Mouse (Mus musculus) 3134 (cell line): Measurements from ENCODE around the gene Pde6g.

Experiments
- DNase-seq: peaks from one replicate; pipeline ENCODE4 v3.0.0-alpha.2; 2011; ENCODE audit warnings: low spot score; ENCODE audit not compliant: insufficient read length; ENCODE audit errors: extremely low read depth

The Pde6g gene

DNA sequence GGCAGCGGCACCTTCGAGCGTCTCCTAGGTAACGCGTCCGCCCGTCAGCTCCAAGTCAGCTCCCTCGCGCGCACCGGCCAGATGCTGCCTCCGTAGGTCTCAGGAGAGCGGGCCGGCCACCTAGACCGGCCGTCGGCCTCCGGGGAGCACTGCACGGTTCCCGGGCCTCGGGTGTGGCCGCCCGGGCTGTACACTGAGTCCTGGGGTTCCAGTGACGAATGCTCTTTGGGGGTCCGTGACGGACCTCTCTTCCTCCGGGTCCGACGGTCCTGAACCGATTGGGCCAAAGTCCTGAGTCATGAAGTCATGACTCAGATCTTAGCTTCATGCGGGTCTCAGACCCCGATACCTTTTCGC is 14.4 kb upstream of the Pde6g start:
- DNase-seq = no peak

DNA sequence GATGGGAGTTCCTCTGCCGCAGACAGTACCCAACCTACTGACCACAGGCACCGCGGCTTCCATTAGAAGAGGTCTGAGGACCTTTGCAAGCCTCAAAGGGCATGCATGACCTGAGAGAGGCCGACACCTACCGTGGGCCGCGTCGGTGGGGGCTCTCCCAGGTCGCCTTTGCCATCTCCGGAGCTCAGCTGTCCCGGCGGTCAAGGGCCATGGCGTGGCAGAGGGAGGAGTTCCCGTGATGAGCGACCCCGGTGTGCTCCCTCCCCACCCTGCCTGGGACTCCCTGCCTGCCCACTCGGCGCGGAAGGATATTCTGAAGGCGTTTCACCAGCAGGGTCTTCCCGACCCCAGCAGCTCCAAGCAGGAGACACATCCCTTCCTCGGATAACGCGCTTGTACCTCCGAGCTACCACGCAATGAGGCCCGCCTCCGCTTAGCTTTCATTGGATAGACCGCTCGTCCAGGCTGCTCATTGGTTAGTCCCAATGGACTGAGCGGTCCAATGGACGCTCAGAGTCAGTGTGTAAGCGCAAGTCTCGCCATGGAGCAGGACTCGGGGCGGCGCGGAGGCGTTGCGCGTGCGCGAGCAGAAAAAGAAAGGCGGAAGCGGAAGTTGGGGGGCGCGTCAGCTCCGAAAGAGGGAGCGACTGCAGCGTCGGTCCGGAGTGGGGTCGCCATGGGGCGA is 13.9 kb upstream of the Pde6g start, which contains the start of gene Arl16:
Gene Arl16 (minus strand): TSS at position 557 of the 685 bp plus-strand sequence.
- DNase-seq = peak; percentile 98

DNA sequence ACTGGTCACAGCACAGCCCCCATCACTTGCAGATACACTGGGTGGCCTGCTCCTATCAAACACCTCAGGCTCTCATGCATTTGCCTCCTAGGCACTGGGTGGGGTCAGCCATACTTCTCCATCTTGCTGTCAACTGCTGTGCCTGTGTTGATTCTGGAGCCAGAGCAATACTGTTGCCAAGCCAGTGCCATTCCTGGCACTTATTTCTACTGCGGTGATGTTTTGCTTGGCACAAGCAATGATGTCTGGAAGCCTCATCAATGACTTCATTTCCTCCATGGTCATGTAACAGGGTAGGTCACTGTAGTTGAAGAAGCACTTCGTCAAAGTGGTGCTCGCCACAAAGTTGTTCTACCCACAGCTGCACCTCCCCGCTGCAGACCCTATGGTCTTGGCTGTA is 12.2 kb upstream of the Pde6g start:
- DNase-seq = peak; percentile 72

DNA sequence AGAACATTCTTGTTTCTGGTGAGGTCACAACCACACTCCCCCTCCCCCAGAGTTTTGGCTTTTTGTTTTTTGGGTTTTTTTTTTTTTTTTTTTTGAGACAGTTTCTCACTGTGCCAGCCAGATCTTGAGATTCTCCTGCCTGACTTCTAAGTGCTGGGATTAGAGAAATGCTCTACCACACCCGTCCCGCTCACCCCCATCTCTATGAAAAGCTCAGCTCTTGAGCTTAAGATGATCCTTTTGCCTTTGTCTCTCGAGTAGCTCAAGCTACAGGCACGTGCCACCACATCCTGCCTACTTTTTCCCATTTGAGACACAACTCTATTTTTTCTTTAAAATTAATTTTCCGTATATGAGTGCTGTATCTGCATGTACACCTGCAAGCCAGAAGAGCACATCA is 11.1 kb upstream of the Pde6g start:
- DNase-seq = no peak

DNA sequence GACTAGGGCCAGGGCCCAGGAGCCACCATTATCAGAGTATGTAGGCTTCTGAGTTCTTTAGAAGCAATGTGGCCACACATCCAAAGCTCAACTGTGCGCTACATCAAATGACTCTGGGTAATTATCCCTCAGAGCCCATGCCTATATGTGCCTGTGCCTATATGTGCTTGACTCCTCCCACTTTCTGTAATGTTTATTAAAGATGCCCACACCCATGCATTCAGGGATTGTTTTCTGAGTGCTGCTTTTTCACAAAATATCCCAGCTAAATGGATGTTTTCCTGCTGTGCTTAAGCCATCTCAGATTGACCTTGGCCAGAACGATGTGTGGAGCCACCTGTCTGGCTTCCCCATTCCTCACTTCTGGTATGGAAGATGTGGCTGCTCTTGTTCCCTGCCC is 10.2 kb upstream of the Pde6g start:
- no peak for DNase-seq

DNA sequence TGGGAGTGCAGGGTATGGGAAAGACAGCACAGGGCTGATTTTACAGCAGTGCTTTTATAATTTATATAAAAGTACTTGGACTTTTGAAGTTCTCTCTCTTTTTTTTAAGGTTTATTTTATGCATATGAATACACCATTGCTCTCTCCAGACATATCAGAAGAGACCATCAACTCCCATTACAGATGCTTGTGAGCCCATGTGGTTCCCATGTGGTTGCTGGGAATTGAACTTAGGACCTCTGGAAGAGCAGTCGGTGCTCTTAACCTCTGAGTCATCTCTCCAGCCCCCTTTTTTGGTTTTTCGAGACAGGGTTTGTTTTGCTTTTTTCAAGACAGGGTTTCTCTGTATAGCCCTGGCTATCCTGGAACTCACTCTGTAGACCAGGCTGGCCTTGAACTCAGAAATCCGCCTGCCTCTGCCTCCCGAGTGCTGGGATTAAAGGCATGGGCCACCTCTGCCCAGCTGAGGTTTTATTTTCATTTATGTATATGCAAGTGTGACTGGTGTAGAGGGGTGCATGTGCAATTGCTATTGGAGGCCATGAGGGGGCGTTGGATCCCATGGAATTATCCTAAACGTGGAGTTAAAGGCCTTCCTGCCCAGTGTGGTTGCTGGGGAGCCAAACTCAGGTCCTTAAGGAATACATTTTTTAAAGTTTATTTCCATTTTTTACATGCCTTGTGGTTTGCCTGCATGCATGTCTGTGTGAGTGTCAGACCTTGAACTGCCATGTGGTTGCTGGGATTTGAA is 5.7 kb upstream of the Pde6g start:
- DNase-seq = no peak

DNA sequence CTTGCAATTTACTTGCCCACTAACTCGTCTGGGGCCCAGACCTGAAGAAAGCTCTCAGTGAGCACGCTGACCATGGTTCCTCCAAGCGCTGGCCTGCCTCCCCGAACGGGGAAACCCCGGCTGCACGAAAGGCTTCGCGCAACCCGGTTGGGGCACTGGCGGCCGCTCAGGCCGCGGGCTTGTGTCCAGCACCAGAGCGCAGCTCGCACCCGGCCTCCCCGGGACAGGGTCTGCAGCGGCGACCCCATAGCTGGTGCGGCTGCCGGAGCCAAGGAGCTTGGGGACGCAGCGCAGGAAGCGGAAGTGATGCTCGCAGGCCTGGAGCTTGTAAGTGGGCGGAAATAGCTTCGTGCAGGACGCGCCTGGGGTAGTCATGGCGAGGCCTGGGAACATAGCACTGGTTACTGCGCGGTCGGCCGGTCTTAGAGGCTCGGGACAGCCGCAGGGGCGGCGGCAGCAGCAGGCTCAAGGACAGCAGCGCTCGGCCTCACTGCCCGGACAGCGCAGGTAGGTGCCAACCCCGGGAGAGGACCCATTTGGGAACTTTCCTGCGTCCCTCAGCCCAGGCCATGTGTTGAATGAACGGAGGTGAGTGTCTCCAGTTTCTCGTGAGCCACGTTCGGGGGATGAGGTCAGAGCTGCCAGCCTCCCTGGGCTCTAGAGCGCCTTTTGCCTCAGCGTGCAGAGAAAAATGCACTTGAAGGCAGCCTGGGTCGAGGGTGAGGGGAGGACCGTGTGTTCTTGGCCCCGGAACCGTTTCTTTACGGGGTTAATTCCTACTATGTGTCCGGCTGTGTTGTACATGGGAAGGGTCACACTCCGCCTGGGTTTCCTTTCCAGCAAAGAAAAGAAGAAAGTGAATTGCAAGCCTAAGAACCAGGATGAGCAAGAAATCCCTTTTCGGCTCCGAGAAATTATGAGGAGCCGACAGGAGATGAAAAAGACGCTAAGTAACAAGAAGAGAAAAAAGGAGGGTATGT is 4.8 kb upstream of the Pde6g start, which contains the start of the genes Oxld1 and Ccdc137:
Gene Oxld1 (minus strand): TSS at position 297 of the 980 bp plus-strand sequence.
Gene Ccdc137 (plus strand): TSS at position 344 of the 980 bp plus-strand sequence.
- DNase-seq = peak; percentile 91

DNA sequence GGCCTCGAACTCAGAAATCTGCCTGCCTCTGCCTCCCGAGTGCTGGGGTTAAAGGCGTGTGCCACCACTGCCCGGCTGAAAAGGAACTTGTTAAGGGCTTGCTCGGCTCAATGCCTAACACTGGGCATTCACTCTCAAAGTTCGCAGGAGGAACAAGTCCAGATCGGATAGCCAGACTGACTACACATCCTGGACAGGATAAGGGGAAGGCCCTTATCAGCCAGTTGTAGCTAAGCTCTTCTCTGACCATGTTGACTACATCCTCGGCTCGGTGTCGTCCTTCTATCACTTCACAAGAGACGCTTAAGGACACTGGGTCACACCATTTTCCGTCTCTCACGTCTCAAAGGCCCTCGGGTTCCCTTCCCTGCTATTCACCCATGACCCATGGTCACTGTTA is 4.1 kb upstream of the Pde6g start:
- DNase-seq = no peak

DNA sequence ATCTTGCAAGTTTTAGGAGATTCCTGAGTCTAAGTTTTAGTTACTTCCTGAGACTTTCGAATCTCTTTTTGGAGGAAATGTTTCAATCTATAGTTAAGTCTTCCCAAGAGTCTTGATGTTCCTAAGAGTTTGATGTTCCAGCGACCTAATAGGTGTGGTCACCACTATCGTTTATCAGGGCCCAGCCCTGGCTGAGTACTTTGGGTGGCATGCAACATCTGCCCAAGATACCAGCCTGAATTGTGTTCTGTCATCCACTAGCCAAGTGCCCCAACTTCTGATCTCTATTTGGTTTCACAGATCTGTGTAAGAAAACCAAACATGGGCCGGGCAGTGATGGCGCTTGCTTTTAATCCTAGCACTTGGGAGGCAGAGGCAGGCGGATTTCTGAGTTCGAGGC is 2.1 kb upstream of the Pde6g start:
- DNase-seq = no peak

DNA sequence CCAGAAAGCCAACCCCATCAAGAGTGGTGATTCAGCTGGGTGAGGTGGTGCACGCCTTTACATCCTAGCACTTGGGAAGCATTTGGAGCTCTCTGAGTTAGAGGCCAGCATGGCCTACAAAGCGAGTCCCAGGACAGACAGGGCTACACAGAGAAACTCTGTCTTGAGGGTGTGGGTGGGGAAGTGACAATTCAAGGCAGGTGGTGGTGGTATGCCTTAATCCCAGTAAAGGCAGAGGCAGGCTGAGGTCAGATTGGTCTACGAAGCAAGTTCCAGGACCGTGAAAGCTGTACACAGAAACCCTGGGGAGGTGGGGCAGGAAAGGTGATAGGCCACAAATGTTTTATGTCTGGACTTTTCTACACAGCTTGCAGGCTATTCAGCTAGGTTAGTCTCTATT is 1.7 kb upstream of the Pde6g start:
- no peak for DNase-seq

DNA sequence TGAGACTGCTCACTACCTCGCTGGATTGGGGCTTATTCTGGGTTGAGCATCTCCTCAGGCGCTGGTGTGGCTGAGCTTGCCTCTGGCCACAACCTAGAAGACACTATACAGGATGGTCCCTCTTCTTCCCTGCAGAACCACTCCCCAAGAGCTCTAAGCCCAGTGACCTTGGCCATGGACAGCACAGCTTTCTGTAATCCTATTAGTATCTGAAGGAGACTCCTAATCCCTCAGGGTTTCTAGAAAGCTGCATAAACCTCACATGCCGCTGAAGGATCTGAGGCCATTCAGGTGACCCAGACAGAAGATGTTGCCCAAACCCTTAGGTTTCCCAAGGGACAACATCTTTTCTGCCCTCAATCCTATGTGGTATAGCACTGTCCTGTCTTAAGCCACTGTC is 1.1 kb downstream of the Pde6g start:
- DNase-seq = no peak

DNA sequence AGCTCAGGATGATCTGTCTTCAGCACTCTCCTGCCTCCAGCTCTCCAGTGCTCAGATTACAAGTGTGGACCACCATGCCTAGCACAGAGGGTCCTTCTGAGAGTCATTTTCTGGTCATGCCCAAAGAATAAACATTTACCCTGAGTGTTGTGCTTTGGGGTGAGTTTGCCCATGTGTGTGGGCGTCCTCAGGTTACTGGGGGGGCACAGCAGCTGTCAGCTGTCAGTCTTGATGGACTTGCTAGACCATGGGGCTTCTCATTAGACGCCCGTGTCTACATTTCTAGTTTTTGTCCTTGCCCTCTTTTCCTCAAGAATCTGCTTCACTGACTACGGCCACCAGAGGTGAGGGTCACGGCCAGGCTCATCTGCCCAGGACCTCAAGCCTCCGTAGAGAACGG is 6.1 kb downstream of the Pde6g start:
- no peak for DNase-seq

DNA sequence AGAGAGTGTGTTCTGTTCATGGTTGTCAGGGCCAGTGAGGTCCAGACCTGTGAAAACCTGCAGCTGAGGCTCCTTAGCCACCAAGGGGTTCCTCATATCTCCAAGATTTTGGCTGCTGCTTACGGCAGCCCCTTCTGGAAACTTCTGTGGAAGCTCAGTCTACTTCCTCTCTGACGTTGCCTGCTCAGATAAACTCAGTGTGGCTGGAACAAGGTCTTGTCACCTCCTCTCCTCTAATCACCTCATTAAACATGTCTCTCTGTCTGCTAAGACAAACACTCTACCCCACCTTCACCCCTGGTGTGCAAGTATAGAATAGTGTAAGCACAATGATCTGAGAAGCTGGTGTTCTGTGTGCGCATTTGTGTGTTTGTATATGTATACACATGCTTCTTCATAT is 7.8 kb downstream of the Pde6g start:
- DNase-seq = no peak

DNA sequence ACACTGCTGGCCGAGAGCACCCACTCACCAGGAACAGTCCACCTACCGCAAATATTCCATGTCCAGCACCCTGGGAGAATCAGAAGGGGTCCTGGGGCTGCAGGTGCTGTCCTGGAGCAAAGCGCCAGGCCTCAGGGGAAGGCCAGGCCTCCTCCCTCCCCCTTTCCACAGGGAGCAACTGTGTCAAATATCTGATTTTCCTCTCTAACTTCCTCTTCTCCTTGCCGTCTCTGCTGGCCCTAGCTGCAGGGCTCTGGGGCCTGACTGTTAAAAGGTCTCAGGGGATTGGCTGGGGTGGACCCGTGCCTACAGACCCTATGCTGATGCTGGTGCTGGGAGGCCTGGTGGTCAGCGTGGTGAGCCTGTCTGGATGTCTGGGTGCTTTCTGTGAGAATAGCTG is 9.2 kb downstream of the Pde6g start:
- DNase-seq = no peak

DNA sequence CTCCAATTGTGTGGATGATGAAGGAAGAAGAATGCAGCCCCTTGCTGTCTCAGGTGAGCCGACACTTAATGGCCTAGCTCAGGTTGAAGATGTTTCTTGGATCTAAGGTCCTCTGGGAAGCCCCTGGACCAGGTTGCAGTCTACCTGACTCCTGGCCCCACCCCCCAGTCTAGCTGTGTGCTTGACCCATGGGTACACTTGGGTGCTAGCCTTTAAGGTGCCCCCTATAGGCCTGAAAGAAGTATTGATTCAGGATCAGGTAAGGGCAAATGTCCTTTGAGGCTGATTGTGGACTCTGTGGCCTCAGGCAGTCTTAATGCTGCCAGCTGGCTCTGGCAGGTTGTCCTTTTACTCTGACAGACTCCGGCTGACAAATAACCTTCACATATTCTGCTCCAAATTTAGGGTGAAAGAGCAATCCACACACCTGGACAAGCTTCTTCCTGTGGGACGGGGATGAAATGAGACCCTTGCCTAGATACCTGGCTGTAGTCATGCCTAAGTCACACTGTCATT is 10.5 kb downstream of the Pde6g start:
- DNase-seq = no peak

DNA sequence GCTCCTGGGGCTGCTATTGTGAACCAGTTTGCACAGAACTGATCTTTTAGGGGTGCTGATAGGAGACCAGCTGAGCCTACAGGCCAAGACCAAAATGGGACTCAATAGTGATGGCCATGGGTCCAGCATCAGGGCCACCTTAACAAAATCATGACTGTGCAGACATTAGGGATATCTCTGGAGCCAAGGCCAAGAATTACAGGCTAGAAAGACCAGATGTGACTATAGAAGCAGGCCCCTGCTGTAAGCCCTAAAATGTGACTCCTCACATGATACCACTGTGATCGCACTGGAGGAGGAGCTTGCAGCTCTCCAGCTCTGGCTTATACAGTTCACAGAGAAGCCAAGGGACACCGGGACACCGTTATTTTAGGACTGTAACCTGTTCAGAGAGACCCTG is 11.0 kb downstream of the Pde6g start, which contains the start of gene Tspan10:
Gene Tspan10 (plus strand): TSS at position 301 of the 400 bp plus-strand sequence.
- DNase-seq = no peak

DNA sequence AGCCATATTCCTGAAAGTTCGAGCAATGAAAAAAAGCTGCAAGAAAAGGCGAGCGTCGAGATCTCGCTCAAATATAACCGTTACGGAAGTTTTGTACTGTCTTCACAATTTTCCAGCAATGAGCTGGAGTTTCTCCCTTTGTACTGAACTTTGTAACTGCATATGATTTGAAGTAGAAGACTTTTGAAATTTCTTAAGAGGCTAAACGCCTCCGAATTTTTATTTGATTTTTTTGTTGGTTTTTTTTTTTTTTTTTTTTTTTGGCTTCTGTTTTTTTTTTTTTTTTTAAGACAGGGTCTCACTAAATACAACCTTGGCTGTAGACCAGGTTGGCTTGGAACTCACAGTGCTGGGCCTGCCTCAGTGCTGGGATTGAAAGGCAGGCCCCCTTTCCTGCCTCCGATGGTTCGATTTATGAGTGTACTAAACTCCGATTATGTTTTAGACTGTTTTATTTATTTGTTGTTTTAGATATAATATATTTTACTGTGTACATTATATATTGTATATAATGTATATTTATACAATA is 15.4 kb downstream of the Pde6g start:
- no peak for DNase-seq

DNA sequence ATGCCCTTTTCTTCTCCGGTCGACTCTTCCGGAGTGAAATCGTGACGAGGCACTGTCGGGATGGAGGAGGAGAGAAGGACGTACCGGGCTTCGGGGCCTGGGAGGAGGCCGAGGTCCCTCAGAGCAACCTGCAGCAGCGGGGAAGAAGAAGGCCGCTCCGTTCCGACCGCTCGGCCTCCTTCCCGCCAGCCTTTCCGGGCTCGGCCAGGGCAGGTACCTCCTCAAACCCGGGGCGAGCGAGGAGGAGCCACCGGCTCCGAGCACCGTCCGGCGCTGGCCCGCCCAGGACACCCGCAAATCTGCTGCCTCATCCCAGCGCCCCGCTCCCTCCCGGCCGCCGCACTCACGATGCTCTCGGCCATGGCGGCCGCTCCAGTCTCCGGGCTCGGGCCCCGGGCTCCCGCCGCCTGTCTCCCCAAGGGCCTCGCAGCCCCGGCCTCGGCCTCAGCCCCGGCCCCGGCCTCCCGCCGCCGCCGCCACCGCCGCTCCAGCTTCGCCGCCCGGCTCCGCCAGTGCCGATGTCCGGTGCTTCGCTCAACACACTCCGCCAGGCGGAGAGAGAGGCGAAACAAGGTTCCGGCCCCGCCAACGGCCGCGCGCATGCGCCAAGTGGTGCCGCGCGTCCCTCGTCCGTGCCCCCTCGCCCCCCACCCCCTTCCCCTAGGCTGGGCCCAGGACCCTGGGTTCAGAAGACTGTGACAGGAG is 16.0 kb downstream of the Pde6g start, which contains the start of gene Nploc4:
Gene Nploc4 (minus strand): TSS at position 557 of the 705 bp plus-strand sequence.
- peak; percentile 87 for DNase-seq

DNA sequence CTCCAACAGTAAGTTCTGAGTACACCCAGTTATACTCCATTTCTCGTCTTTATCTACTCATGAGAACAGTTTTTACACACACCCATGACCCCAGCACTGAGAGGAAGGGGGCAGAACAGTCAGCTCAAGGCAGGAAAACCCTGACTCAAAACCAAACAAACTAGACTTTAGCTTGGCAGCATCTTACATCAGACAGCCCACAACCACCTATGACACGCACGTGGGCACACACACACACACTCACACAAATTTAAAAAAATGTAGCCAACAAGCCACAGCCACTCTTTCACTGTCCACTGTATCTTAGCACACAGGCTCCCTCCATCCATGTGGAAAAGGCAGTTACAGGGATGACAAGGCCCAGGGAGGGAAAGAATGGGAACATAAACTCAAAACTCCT is 26.6 kb downstream of the Pde6g start:
- no peak for DNase-seq
